Mouse (Mus musculus): ENCODE results near the gene Ipo7. TPM values are rescaled to one million over a fixed set of nuclear protein-coding genes. Genes with fewer than 3 reads are reported as not detected.
"Not testable (repeated sequence)": the region's sequence is repeated elsewhere in the genome, so short reads cannot be mapped to it uniquely, and the experiment has no call there.

Ipo7 gene
- total RNA-seq, 2 experiments from 2014 or later, result 85.3 to 98.7 TPM

GRCm38 (mm10) chr7:110014272-110014671, 3.8 kb upstream of the Ipo7 start:
- no peak for DNase-seq
- intact Hi-C loops (cut with DNase I), result no loop called here

GRCm38 (mm10) chr7:110018631-110019482, 783 bp downstream of the Ipo7 start:
- intact Hi-C loops (cut with DNase I), result loop anchor here (2.0 kb wide), 2 partner anchors 32 to 40 kb away; partner anchors contain the start of gene Tmem41b
- peak; percentile 76 to 84 for DNase-seq

- DNase-seq, result no peak
- intact Hi-C loops (cut with DNase I), result no loop called here
These were observed 5.5 kb downstream of the Ipo7 start for GRCm38 (mm10) chr7:110023553-110023952.

- no peak for DNase-seq
- intact Hi-C loops (cut with DNase I), result no loop called here
These were observed 8.5 kb downstream of the Ipo7 start for GRCm38 (mm10) chr7:110026594-110026993.

- DNase-seq, result no peak
- intact Hi-C loops (cut with DNase I), result no loop called here
These were observed 10.8 kb downstream of the Ipo7 start for GRCm38 (mm10) chr7:110028826-110029225.

GRCm38 (mm10) chr7:110030342-110030741, 12.3 kb downstream of the Ipo7 start:
- intact Hi-C loops (cut with DNase I), result no loop called here

GRCm38 (mm10) chr7:110057723-110058122, 39.6 kb downstream of the Ipo7 start:
- DNase-seq, result not testable (repeated sequence)
- intact Hi-C loops (cut with DNase I), result loop anchor here (2.0 kb wide), 1 partner anchor 39 kb away; the partner anchor contains the start of gene Ipo7

More at GRCm38 (mm10) chr7:110030342-110030741, 12.3 kb downstream of the Ipo7 start:
- DNase-seq, result no peak

- no peak for DNase-seq
- intact Hi-C loops (cut with DNase I), result loop anchor here (2.0 kb wide), 1 partner anchor 40 kb away; the partner anchor contains the start of gene Ipo7
These were observed 41.2 kb downstream of the Ipo7 start for GRCm38 (mm10) chr7:110059092-110059785.

GRCm38 (mm10) chr7:110060106-110060668, 42.1 kb downstream of the Ipo7 start:
- intact Hi-C loops (cut with DNase I), result loop anchor here (2.0 to 10.0 kb wide), 3 partner anchors 62 to 355 kb away; partner anchors contain the start of genes Akip1, St5, Tmem41b and Wee1
- no peak for DNase-seq

GRCm38 (mm10) chr7:110060669-110061198, 42.7 kb downstream of the Ipo7 start:
- intact Hi-C loops (cut with DNase I), result loop anchor here (2.0 to 10.0 kb wide), 3 partner anchors 62 to 356 kb away; partner anchors contain the start of genes Akip1, St5, Tmem41b and Wee1
- DNase-seq, result peak in 1 of 2 experiments; percentile 16

GRCm38 (mm10) chr7:110061199-110061751, 43.2 kb downstream of the Ipo7 start, which contains the start of gene Zfp143:
Gene Zfp143 (plus strand): TSS chr7:110061217.
- intact Hi-C loops (cut with DNase I), result loop anchor here (2.0 to 10.0 kb wide), 3 partner anchors 61 to 356 kb away; partner anchors contain the start of genes Akip1, St5, Tmem41b and Wee1
- DNase-seq, result peak; percentile 99 to 100

GRCm38 (mm10) chr7:110061752-110062273, 43.7 kb downstream of the Ipo7 start:
- intact Hi-C loops (cut with DNase I), result loop anchor here (2.0 to 10.0 kb wide), 3 partner anchors 60 to 357 kb away; partner anchors contain the start of genes Akip1, St5, Tmem41b and Wee1

GRCm38 (mm10) chr7:110063731-110064130, 45.7 kb downstream of the Ipo7 start:
- DNase-seq, result no peak
- intact Hi-C loops (cut with DNase I), result loop anchor here (5.0 to 10.0 kb wide), 2 partner anchors 59 to 359 kb away; partner anchors contain the start of genes Akip1, St5 and Wee1

More at GRCm38 (mm10) chr7:110061752-110062273, 43.7 kb downstream of the Ipo7 start:
- peak; percentile 91 for DNase-seq

- DNase-seq, result no peak
- intact Hi-C loops (cut with DNase I), result loop anchor here (10.0 kb wide), 1 partner anchor 364 kb away; the partner anchor contains the start of genes Akip1 and St5
These were observed 51.0 kb downstream of the Ipo7 start for GRCm38 (mm10) chr7:110069070-110069469.

GRCm38 (mm10) chr7:110078168-110078567, 60.1 kb downstream of the Ipo7 start:
- intact Hi-C loops (cut with DNase I), result no loop called here
- no peak for DNase-seq

GRCm38 (mm10) chr7:110083386-110084165, 65.5 kb downstream of the Ipo7 start:
- intact Hi-C loops (cut with DNase I), result no loop called here
- peak; percentile 43 to 79 for DNase-seq

GRCm38 (mm10) chr7:110085217-110085616, 67.1 kb downstream of the Ipo7 start:
- intact Hi-C loops (cut with DNase I), result loop anchor here (5.0 kb wide), 1 partner anchor 72 kb away; no protein-coding TSS in a partner anchor
- no peak for DNase-seq

- intact Hi-C loops (cut with DNase I), result loop anchor here (5.0 kb wide), 1 partner anchor 69 kb away; no protein-coding TSS in a partner anchor
- no peak for DNase-seq
These were observed 69.8 kb downstream of the Ipo7 start for GRCm38 (mm10) chr7:110087914-110088313.
